Mouse (Mus musculus): Measurements from ENCODE around the gene Polr3gl. TPM values are rescaled to one million over a fixed set of nuclear protein-coding genes. Genes with fewer than 3 reads are reported as not detected.

The Polr3gl gene
- polyA plus RNA-seq, 1 experiment from 2014 or later: 40.3 TPM

- Histone ChIP-seq H3K36me3 (no peaks in the 10 kb centered on the region), H3K27ac (no peak within 1 kb of the TSS), H3K4me2 (replicated peaks) (peak within 1 kb of the TSS; percentile 93), H3K4me3 (peak within 1 kb of the TSS; percentile 43), H3K4me1 (peaks cover 55% of the 10 kb centered on the region), H3K9me3 (no peaks in the 10 kb centered on the region), H3K27me3 (replicated peaks) (peaks cover 27% of the 10 kb centered on the region), H3K9ac (peak within 1 kb of the TSS; percentile 72)
- no peak for ATAC-seq (ENCODE audit: low FRiP score, low read depth)
- under 1% methylated on average over 23 of the region's 23 CpGs for WGBS
These were observed 2.3 kb upstream of the Polr3gl start, which contains the start of gene Ankrd34a for GRCm38 (mm10) chr3:96596228-96596707. Ankrd34a (plus strand) TSS chr3:96596636.

GRCm38 (mm10) chr3:96595661-96596060 is 1.7 kb upstream of the Polr3gl start:
- Histone ChIP-seq H3K36me3 (no peaks in the 10 kb centered on the region), H3K27ac (no peak overlapping the region), H3K4me3 (no peak overlapping the region), H3K9me3 (no peaks in the 10 kb centered on the region), H3K4me1 (peaks cover 55% of the 10 kb centered on the region), H3K27me3 (replicated peaks) (peaks cover 27% of the 10 kb centered on the region), H3K4me2 (replicated peaks) (peak overlapping the region; percentile 93), H3K9ac (no peak overlapping the region)
- no peak for ATAC-seq (ENCODE audit: low FRiP score, low read depth)
- WGBS: 19% methylated on average over 6 of the region's 6 CpGs

- H3K27ac ChIP-seq: no peak overlapping the region
- no peaks in the 10 kb centered on the region for H3K36me3 ChIP-seq
- peaks cover 27% of the 10 kb centered on the region for H3K27me3 ChIP-seq (replicated peaks)
- H3K9me3 ChIP-seq: no peaks in the 10 kb centered on the region
- no peak overlapping the region for H3K4me3 ChIP-seq
- H3K9ac ChIP-seq: no peak overlapping the region
- no peak overlapping the region for H3K4me2 ChIP-seq (replicated peaks)
- peaks cover 47% of the 10 kb centered on the region for H3K4me1 ChIP-seq
- WGBS: 78% methylated on average over 5 of the region's 5 CpGs
- no peak for ATAC-seq (ENCODE audit: low FRiP score, low read depth)
These were observed 870 bp upstream of the Polr3gl start for GRCm38 (mm10) chr3:96594851-96595250.

GRCm38 (mm10) chr3:96593374-96593773 is 607 bp downstream of the Polr3gl start:
- no peak; the same call in 1 of the 2 replicates for ATAC-seq (ENCODE audit: low FRiP score, low read depth)
- Histone ChIP-seq H3K27ac (0 out of 2 replicates have a peak overlapping the region, but pooled peaks have one; percentile 21), H3K4me2 (replicated peaks) (peak overlapping the region; percentile 84), H3K9ac (peak overlapping the region; percentile 54), H3K27me3 (replicated peaks) (peaks cover 20% of the 10 kb centered on the region), H3K4me3 (peak overlapping the region; percentile 52), H3K36me3 (no peaks in the 10 kb centered on the region), H3K4me1 (peaks cover 38% of the 10 kb centered on the region), H3K9me3 (no peaks in the 10 kb centered on the region)
- WGBS: under 1% methylated on average over 10 of the region's 10 CpGs

- H3K4me2 ChIP-seq (replicated peaks): no peak overlapping the region
- H3K4me1 ChIP-seq: peaks cover 11% of the 10 kb centered on the region
- 80% methylated on average over 4 of the region's 4 CpGs for WGBS
- no peaks in the 10 kb centered on the region for H3K36me3 ChIP-seq
- no peak for ATAC-seq (ENCODE audit: low FRiP score, low read depth)
- no peak overlapping the region for H3K9ac ChIP-seq
- H3K4me3 ChIP-seq: no peak overlapping the region
- H3K27me3 ChIP-seq (replicated peaks): peaks cover 9% of the 10 kb centered on the region; the same call in 1 of the 2 replicates
- no peaks in the 10 kb centered on the region for H3K9me3 ChIP-seq
- no peak overlapping the region for H3K27ac ChIP-seq
These were observed 3.3 kb downstream of the Polr3gl start for GRCm38 (mm10) chr3:96590657-96591056.

- 93% methylated on average over 5 of the region's 5 CpGs for WGBS
- Histone ChIP-seq H3K27me3 (replicated peaks) (peaks cover 8% of the 10 kb centered on the region; the same call in 1 of the 2 replicates), H3K4me2 (replicated peaks) (no peak overlapping the region), H3K9ac (no peak overlapping the region), H3K27ac (no peak overlapping the region), H3K9me3 (no peaks in the 10 kb centered on the region), H3K4me1 (0 out of 2 replicates have a peak, but pooled peaks cover 7% of the 10 kb centered on the region), H3K36me3 (no peaks in the 10 kb centered on the region), H3K4me3 (no peak overlapping the region)
- no peak for ATAC-seq (ENCODE audit: low FRiP score, low read depth)
These were observed 10.6 kb downstream of the Polr3gl start for GRCm38 (mm10) chr3:96583386-96583785.

GRCm38 (mm10) chr3:96581771-96582515 is 12.0 kb downstream of the Polr3gl start:
- Histone ChIP-seq H3K36me3 (no peaks in the 10 kb centered on the region), H3K4me1 (peaks cover 15% of the 10 kb centered on the region), H3K27ac (no peak overlapping the region), H3K27me3 (replicated peaks) (peaks cover 8% of the 10 kb centered on the region; the same call in 1 of the 2 replicates), H3K9me3 (no peaks in the 10 kb centered on the region), H3K4me3 (no peak overlapping the region), H3K9ac (no peak overlapping the region), H3K4me2 (replicated peaks) (no peak overlapping the region)
- WGBS: 89% methylated on average over 16 of the region's 16 CpGs
- ATAC-seq (ENCODE audit: low FRiP score, low read depth): no peak

- no peak for ATAC-seq (ENCODE audit: low FRiP score, low read depth)
- WGBS: 47% methylated on average over 6 of the region's 6 CpGs
- H3K4me2 ChIP-seq (replicated peaks): no peak overlapping the region
- peaks cover 8% of the 10 kb centered on the region; the same call in 1 of the 2 replicates for H3K27me3 ChIP-seq (replicated peaks)
- no peak overlapping the region for H3K9ac ChIP-seq
- no peak overlapping the region for H3K27ac ChIP-seq
- H3K4me1 ChIP-seq: peaks cover 22% of the 10 kb centered on the region
- H3K36me3 ChIP-seq: no peaks in the 10 kb centered on the region
- H3K9me3 ChIP-seq: no peaks in the 10 kb centered on the region
- H3K4me3 ChIP-seq: no peak overlapping the region
These were observed 12.8 kb downstream of the Polr3gl start for GRCm38 (mm10) chr3:96581141-96581540.

GRCm38 (mm10) chr3:96579885-96580454 is 14.0 kb downstream of the Polr3gl start:
- WGBS: 14% methylated on average over 16 of the region's 16 CpGs
- Histone ChIP-seq H3K9me3 (no peaks in the 10 kb centered on the region), H3K4me3 (no peak overlapping the region), H3K36me3 (no peaks in the 10 kb centered on the region), H3K4me1 (peaks cover 23% of the 10 kb centered on the region), H3K27ac (no peak overlapping the region), H3K27me3 (replicated peaks) (peaks cover 8% of the 10 kb centered on the region; the same call in 1 of the 2 replicates), H3K9ac (0 out of 2 replicates have a peak overlapping the region, but pooled peaks have one; percentile 48), H3K4me2 (replicated peaks) (peak overlapping the region; percentile 54)
- ATAC-seq (ENCODE audit: low FRiP score, low read depth): peak; percentile 33

- Histone ChIP-seq H3K4me2 (replicated peaks) (no peak overlapping the region), H3K36me3 (no peaks in the 10 kb centered on the region), H3K4me3 (no peak overlapping the region), H3K27ac (no peak overlapping the region), H3K9me3 (no peaks in the 10 kb centered on the region), H3K9ac (no peak overlapping the region), H3K4me1 (peaks cover 23% of the 10 kb centered on the region), H3K27me3 (replicated peaks) (peaks cover 8% of the 10 kb centered on the region; the same call in 1 of the 2 replicates)
- 75% methylated on average over 4 of the region's 4 CpGs for WGBS
- ATAC-seq (ENCODE audit: low FRiP score, low read depth): no peak
These were observed 14.7 kb downstream of the Polr3gl start for GRCm38 (mm10) chr3:96579239-96579750.

GRCm38 (mm10) chr3:96578561-96579238 is 15.3 kb downstream of the Polr3gl start:
- no peak overlapping the region for H3K27ac ChIP-seq
- no peaks in the 10 kb centered on the region for H3K36me3 ChIP-seq
- peaks cover 23% of the 10 kb centered on the region for H3K4me1 ChIP-seq
- H3K27me3 ChIP-seq (replicated peaks): peaks cover 8% of the 10 kb centered on the region; the same call in 1 of the 2 replicates
- no peak overlapping the region for H3K4me2 ChIP-seq (replicated peaks)
- H3K4me3 ChIP-seq: no peak overlapping the region
- 78% methylated on average over 12 of the region's 12 CpGs for WGBS
- H3K9ac ChIP-seq: no peak overlapping the region
- H3K9me3 ChIP-seq: no peaks in the 10 kb centered on the region
- no peak for ATAC-seq (ENCODE audit: low FRiP score, low read depth)
